Mouse (Mus musculus): Measurements from ENCODE around the gene Zscan10. TPM values are rescaled to one million over a fixed set of nuclear protein-coding genes. Genes with fewer than 3 reads are reported as not detected.
A peak's percentile ranks its signal among the peaks of the same experiment; 100 is the strongest.

The Zscan10 gene
- polyA plus RNA-seq, 1 experiment from 2014 or later = 0.27 TPM

- H3K4me1 ChIP-seq (replicated peaks; ENCODE audit: control insufficient read depth, insufficient read depth, low read length) = no peaks in the 10 kb centered on the region; the same call in 1 of the 2 replicates
- peaks cover 5% of the 10 kb centered on the region; the same call in 1 of the 2 replicates for H3K36me3 ChIP-seq (ENCODE audit: control insufficient read depth, insufficient read depth, low read length)
- no peak overlapping the region for H3K4me2 ChIP-seq (ENCODE audit: low read depth, low read length, severe bottlenecking)
- no peaks in the 10 kb centered on the region for H3K27me3 ChIP-seq (ENCODE audit: control insufficient read depth, insufficient read depth, low read length)
- H3K9me3 ChIP-seq (ENCODE audit: control insufficient read depth, low read length) = no peaks in the 10 kb centered on the region
- H3K27ac ChIP-seq (ENCODE audit: low read depth, low read length) = no peak overlapping the region
- no peak overlapping the region for H3K4me3 ChIP-seq (ENCODE audit: low read depth, low read length)
- no peak for DNase-seq (ENCODE audit: low spot score)
- no peak overlapping the region for H3K9ac ChIP-seq (ENCODE audit: low read length)
- no peak for ATAC-seq (replicated peaks; ENCODE audit: low FRiP score)
- 56% methylated on average over 11 of the region's 11 CpGs for WGBS
These were observed 40.9 kb upstream of the Zscan10 start for GRCm38 (mm10) chr17:23559767-23560166.

GRCm38 (mm10) chr17:23563595-23564367 is 36.9 kb upstream of the Zscan10 start, which contains the start of gene Zfp213:
Gene Zfp213 (minus strand): TSS chr17:23564238.
- Histone ChIP-seq H3K4me1 (replicated peaks; ENCODE audit: control insufficient read depth, insufficient read depth, low read length) (no peaks in the 10 kb centered on the region; the same call in 1 of the 2 replicates), H3K4me3 (ENCODE audit: low read depth, low read length) (peak within 1 kb of the TSS; percentile 77), H3K27me3 (ENCODE audit: control insufficient read depth, insufficient read depth, low read length) (no peaks in the 10 kb centered on the region), H3K36me3 (ENCODE audit: control insufficient read depth, insufficient read depth, low read length) (no peaks in the 10 kb centered on the region; the same call in 1 of the 2 replicates), H3K27ac (ENCODE audit: low read depth, low read length) (peak within 1 kb of the TSS; percentile 86), H3K9ac (ENCODE audit: low read length) (peak within 1 kb of the TSS; percentile 95), H3K9me3 (ENCODE audit: control insufficient read depth, low read length) (no peaks in the 10 kb centered on the region), H3K4me2 (ENCODE audit: low read depth, low read length, severe bottlenecking) (peak within 1 kb of the TSS; percentile 81)
- DNase-seq (ENCODE audit: low spot score) = peak; percentile 97
- WGBS = 2% methylated on average over 59 of the region's 59 CpGs
- ATAC-seq (replicated peaks; ENCODE audit: low FRiP score) = peak; percentile 96

- no peak for DNase-seq (ENCODE audit: low spot score)
- H3K36me3 ChIP-seq (ENCODE audit: control insufficient read depth, insufficient read depth, low read length) = no peaks in the 10 kb centered on the region
- under 1% methylated on average over 8 of the region's 8 CpGs for whole genome bisulfite sequencing
- peak overlapping the region; percentile 95 for H3K9ac ChIP-seq (ENCODE audit: low read length)
- peak overlapping the region; percentile 77 for H3K4me3 ChIP-seq (ENCODE audit: low read depth, low read length)
- H3K27ac ChIP-seq (ENCODE audit: low read depth, low read length) = peak overlapping the region; percentile 86
- H3K27me3 ChIP-seq (ENCODE audit: control insufficient read depth, insufficient read depth, low read length) = no peaks in the 10 kb centered on the region
- peak overlapping the region; percentile 81 for H3K4me2 ChIP-seq (ENCODE audit: low read depth, low read length, severe bottlenecking)
- H3K4me1 ChIP-seq (replicated peaks; ENCODE audit: control insufficient read depth, insufficient read depth, low read length) = no peaks in the 10 kb centered on the region; the same call in 1 of the 2 replicates
- no peaks in the 10 kb centered on the region for H3K9me3 ChIP-seq (ENCODE audit: control insufficient read depth, low read length)
- ATAC-seq (replicated peaks; ENCODE audit: low FRiP score) = peak; percentile 79
These were observed 36.3 kb upstream of the Zscan10 start for GRCm38 (mm10) chr17:23564368-23564715.

- no peaks in the 10 kb centered on the region for H3K36me3 ChIP-seq (ENCODE audit: control insufficient read depth, insufficient read depth, low read length)
- 61% methylated on average over 5 of the region's 5 CpGs for WGBS
- H3K27ac ChIP-seq (ENCODE audit: low read depth, low read length) = no peak overlapping the region
- H3K4me1 ChIP-seq (replicated peaks; ENCODE audit: control insufficient read depth, insufficient read depth, low read length) = no peaks in the 10 kb centered on the region; the same call in 1 of the 2 replicates
- no peaks in the 10 kb centered on the region for H3K27me3 ChIP-seq (ENCODE audit: control insufficient read depth, insufficient read depth, low read length)
- ATAC-seq (replicated peaks; ENCODE audit: low FRiP score) (no peak), DNase-seq (ENCODE audit: low spot score) (no peak)
- no peak overlapping the region for H3K9ac ChIP-seq (ENCODE audit: low read length)
- no peak overlapping the region for H3K4me3 ChIP-seq (ENCODE audit: low read depth, low read length)
- no peaks in the 10 kb centered on the region for H3K9me3 ChIP-seq (ENCODE audit: control insufficient read depth, low read length)
- no peak overlapping the region for H3K4me2 ChIP-seq (ENCODE audit: low read depth, low read length, severe bottlenecking)
These were observed 33.9 kb upstream of the Zscan10 start for GRCm38 (mm10) chr17:23566787-23567186.

- no peak overlapping the region for H3K4me2 ChIP-seq (ENCODE audit: low read depth, low read length, severe bottlenecking)
- WGBS = 30% methylated on average over 5 of the region's 5 CpGs
- no peaks in the 10 kb centered on the region for H3K27me3 ChIP-seq (ENCODE audit: control insufficient read depth, insufficient read depth, low read length)
- H3K27ac ChIP-seq (ENCODE audit: low read depth, low read length) = no peak overlapping the region
- no peaks in the 10 kb centered on the region; the same call in 1 of the 2 replicates for H3K4me1 ChIP-seq (replicated peaks; ENCODE audit: control insufficient read depth, insufficient read depth, low read length)
- H3K36me3 ChIP-seq (ENCODE audit: control insufficient read depth, insufficient read depth, low read length) = no peaks in the 10 kb centered on the region
- DNase-seq (ENCODE audit: low spot score) = no peak
- H3K9ac ChIP-seq (ENCODE audit: low read length) = no peak overlapping the region
- H3K4me3 ChIP-seq (ENCODE audit: low read depth, low read length) = no peak overlapping the region
- ATAC-seq (replicated peaks; ENCODE audit: low FRiP score) = no peak
- no peaks in the 10 kb centered on the region for H3K9me3 ChIP-seq (ENCODE audit: control insufficient read depth, low read length)
These were observed 32.3 kb upstream of the Zscan10 start for GRCm38 (mm10) chr17:23568370-23568769.

- ATAC-seq (replicated peaks; ENCODE audit: low FRiP score) (no peak), DNase-seq (ENCODE audit: low spot score) (no peak)
- H3K4me3 ChIP-seq (ENCODE audit: low read depth, low read length) = no peak overlapping the region
- no peaks in the 10 kb centered on the region; the same call in 1 of the 2 replicates for H3K4me1 ChIP-seq (replicated peaks; ENCODE audit: control insufficient read depth, insufficient read depth, low read length)
- no peaks in the 10 kb centered on the region for H3K9me3 ChIP-seq (ENCODE audit: control insufficient read depth, low read length)
- H3K9ac ChIP-seq (ENCODE audit: low read length) = no peak overlapping the region
- H3K4me2 ChIP-seq (ENCODE audit: low read depth, low read length, severe bottlenecking) = no peak overlapping the region
- H3K27ac ChIP-seq (ENCODE audit: low read depth, low read length) = no peak overlapping the region
- no peaks in the 10 kb centered on the region for H3K27me3 ChIP-seq (ENCODE audit: control insufficient read depth, insufficient read depth, low read length)
- 49% methylated on average over 6 of the region's 6 CpGs for WGBS
- no peaks in the 10 kb centered on the region; the same call in 1 of the 2 replicates for H3K36me3 ChIP-seq (ENCODE audit: control insufficient read depth, insufficient read depth, low read length)
These were observed 30.6 kb upstream of the Zscan10 start for GRCm38 (mm10) chr17:23570017-23570416.

GRCm38 (mm10) chr17:23571084-23571483 is 29.6 kb upstream of the Zscan10 start:
- Histone ChIP-seq H3K9ac (ENCODE audit: low read length) (no peak overlapping the region), H3K4me3 (ENCODE audit: low read depth, low read length) (no peak overlapping the region), H3K27me3 (ENCODE audit: control insufficient read depth, insufficient read depth, low read length) (no peaks in the 10 kb centered on the region), H3K9me3 (ENCODE audit: control insufficient read depth, low read length) (no peaks in the 10 kb centered on the region), H3K4me2 (ENCODE audit: low read depth, low read length, severe bottlenecking) (no peak overlapping the region), H3K27ac (ENCODE audit: low read depth, low read length) (no peak overlapping the region), H3K36me3 (ENCODE audit: control insufficient read depth, insufficient read depth, low read length) (peaks cover 4% of the 10 kb centered on the region), H3K4me1 (replicated peaks; ENCODE audit: control insufficient read depth, insufficient read depth, low read length) (no peaks in the 10 kb centered on the region)
- no peak for DNase-seq (ENCODE audit: low spot score)
- 25% methylated on average over 5 of the region's 5 CpGs for WGBS
- no peak for ATAC-seq (replicated peaks; ENCODE audit: low FRiP score)

GRCm38 (mm10) chr17:23572059-23572458 is 28.6 kb upstream of the Zscan10 start:
- no peak overlapping the region for H3K9ac ChIP-seq (ENCODE audit: low read length)
- H3K9me3 ChIP-seq (ENCODE audit: control insufficient read depth, low read length) = no peaks in the 10 kb centered on the region
- no peaks in the 10 kb centered on the region for H3K4me1 ChIP-seq (replicated peaks; ENCODE audit: control insufficient read depth, insufficient read depth, low read length)
- no peak overlapping the region for H3K27ac ChIP-seq (ENCODE audit: low read depth, low read length)
- DNase-seq (ENCODE audit: low spot score) (no peak), ATAC-seq (replicated peaks; ENCODE audit: low FRiP score) (no peak)
- H3K4me2 ChIP-seq (ENCODE audit: low read depth, low read length, severe bottlenecking) = no peak overlapping the region
- WGBS = 83% methylated on average over 6 of the region's 6 CpGs
- peaks cover 8% of the 10 kb centered on the region for H3K36me3 ChIP-seq (ENCODE audit: control insufficient read depth, insufficient read depth, low read length)
- no peak overlapping the region for H3K4me3 ChIP-seq (ENCODE audit: low read depth, low read length)
- H3K27me3 ChIP-seq (ENCODE audit: control insufficient read depth, insufficient read depth, low read length) = no peaks in the 10 kb centered on the region

- Histone ChIP-seq H3K9ac (ENCODE audit: low read length) (no peak overlapping the region), H3K9me3 (ENCODE audit: control insufficient read depth, low read length) (no peaks in the 10 kb centered on the region), H3K36me3 (ENCODE audit: control insufficient read depth, insufficient read depth, low read length) (peaks cover 8% of the 10 kb centered on the region), H3K4me1 (replicated peaks; ENCODE audit: control insufficient read depth, insufficient read depth, low read length) (no peaks in the 10 kb centered on the region), H3K27ac (ENCODE audit: low read depth, low read length) (no peak overlapping the region), H3K4me3 (ENCODE audit: low read depth, low read length) (no peak overlapping the region), H3K27me3 (ENCODE audit: control insufficient read depth, insufficient read depth, low read length) (no peaks in the 10 kb centered on the region), H3K4me2 (ENCODE audit: low read depth, low read length, severe bottlenecking) (no peak overlapping the region)
- WGBS = 90% methylated on average over 8 of the region's 8 CpGs
- no peak for DNase-seq (ENCODE audit: low spot score)
- no peak for ATAC-seq (replicated peaks; ENCODE audit: low FRiP score)
These were observed 26.5 kb upstream of the Zscan10 start for GRCm38 (mm10) chr17:23574130-23574529.
